Mouse (Mus musculus): ENCODE data around the gene Lrp11.
A peak's percentile ranks its signal among the peaks of the same experiment; 100 is the strongest.

Gene Lrp11

GRCm38 (mm10) chr10:7623861-7624518, 34.4 kb downstream of the Lrp11 start:
- DNase-seq = no peak

DNA sequence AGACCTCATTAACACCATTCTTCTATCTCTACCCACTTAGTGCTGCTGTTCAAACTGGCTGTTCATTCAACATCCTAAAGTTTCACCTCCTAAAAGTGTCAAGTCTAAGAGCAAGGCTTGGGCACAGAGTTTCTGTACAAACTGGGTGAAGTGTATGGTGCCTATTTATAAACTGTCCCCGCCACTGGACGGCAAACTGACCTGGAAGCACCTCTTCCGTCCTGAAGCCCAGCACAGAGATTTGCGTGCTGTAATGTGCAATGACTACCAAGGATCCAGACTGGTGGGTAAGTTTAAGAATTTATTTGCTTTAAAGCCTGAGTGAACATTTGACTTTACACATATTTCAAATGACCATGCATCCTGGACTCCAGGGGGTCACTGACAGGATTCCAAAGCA, 39.5 kb downstream of the Lrp11 start:
- no peak for DNase-seq

DNA sequence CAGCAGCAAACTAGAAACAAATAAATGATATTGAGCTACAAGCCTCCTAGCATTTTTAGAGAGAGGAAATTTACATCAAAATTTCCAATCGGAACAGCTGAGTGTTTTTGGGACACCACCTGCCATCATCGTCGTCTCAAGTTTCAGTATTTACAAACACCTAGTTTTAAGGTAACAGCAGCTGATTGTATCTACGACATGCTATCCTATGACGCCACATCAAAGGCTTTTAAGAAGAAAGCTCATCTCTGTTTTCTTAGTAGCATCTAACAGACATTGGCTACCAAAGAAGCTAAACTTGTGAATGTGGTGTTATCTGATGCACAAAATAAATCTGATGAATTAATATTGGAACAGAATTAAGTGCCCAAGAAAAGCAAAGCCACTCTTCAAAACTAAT, 40.7 kb downstream of the Lrp11 start:
- no peak for DNase-seq

DNA sequence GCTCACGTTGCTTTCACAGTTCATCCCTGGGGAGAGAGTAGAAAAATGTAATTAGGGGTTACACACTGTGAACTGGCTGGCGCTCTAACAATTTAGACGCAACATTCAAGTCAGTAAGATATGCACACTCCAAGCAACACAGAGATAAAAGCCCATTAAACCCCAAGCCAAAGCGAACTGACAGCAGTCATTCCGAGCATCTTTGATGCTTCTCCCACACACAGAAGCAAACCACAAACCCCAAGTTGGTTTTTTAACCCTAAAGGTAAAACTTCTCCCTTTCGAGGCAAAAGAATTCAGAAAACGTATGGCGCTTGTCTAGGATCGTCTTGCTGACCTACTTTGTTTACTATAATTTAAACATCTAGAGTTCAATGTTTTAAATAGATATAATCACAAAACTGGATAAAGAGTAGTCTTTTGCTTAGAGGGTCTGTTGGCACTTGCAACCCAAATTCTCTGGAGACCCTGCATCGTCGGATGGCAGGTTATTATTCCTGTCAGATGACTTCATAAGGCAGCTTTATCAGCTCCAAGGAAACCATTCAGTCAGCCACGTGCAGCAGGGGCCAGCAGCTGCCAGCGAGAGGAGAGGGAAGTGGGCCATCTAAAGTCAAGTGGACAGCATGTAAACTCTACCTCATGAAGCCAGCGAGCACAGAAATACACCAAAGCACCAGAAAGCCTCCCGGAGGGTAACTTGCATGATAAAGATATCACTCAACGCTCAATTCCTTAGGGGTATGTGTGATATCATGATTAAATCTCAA, 41.5 kb downstream of the Lrp11 start:
- DNase-seq = no peak

GRCm38 (mm10) chr10:7640366-7640765, 50.8 kb downstream of the Lrp11 start:
- no peak for DNase-seq

DNA sequence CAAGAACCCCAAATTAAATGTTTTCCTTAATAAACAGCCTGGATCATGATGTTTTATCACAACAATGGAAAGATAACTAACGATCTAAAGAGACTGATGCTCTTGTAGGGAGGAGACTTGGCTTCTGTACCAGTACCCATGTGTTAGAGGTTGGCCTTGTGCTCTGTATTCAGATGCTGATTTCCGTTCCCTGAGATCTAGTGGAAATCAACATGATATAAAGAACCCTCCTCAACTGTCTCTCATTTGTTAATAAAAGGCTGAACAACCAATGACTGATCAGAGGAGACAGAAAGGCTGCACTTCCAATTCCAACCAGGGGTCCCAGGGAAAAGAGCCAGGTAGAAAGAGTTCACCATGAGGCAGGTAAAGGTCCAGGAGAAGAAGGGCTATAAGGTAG, 56.3 kb downstream of the Lrp11 start:
- DNase-seq = no peak

DNA sequence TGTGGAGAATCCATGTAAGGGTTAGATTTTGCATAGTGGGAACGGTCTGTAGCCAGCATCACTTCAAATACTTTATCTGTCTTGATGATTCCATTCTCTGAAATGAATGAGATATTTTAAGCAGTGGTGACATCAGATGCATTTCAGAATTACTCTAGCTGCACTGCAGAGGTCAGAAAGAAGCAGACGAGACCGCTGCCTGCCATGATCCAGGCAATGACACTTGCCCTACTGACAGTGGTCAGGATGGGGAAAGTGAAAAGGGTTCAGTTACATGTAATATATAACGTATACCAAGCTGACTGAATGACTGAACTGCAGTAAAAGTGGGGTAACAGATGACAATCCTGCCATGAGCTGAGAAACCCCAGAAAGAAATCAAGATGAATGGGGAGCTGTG, 59.5 kb downstream of the Lrp11 start:
- DNase-seq = no peak

DNA sequence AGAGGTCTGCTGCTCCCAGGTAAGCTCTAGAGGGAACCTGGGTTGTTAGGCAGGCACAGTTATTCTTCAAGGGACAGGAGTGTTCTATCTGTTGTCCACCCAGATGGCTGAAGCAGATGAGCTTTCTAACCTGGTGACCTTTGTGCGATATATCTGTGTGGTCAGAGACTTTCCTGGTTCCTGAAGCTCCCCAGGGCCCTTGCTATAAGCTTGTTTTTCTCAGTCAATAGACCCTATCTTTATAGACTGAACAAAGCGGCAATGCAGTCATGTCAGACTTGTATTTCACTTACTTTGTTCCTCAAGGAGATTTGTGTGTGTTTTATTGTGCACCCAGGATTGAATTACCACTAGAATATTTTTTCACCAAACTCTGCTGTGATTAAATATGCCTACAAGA, 61.5 kb downstream of the Lrp11 start:
- no peak for DNase-seq

DNA sequence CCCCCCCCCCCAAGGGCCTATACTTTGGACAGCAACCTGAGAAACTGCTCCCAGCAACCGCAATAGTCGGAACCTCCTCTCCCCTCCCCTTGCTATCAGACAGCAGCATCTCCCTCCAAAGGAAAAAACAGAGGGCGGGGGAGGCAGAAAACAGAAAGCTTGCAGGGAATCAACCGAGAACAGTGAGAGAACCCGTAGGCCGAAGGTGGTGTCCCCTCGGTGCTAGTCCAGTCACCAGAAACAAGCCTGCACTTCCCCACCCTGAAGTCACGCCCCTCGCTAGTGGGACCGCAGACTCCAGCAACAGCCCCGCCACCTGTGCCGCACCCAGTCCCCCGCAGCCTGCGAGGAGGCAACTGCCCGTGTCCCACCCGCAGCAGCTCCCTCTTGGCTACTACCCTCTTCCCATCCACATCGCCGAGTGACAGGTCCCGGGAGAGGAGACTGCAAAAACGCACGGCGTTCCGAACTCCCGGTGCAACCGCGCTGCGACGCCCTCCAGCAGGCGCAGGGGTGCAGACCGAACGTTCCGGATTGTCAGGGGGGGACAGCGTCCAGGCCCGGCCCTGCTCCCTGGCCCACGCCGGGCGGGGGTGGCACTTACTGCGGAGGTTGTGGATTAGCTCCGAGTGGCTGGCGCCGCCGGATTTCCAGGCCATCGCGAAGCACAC, 73.0 kb downstream of the Lrp11 start:
- no peak for DNase-seq

DNA sequence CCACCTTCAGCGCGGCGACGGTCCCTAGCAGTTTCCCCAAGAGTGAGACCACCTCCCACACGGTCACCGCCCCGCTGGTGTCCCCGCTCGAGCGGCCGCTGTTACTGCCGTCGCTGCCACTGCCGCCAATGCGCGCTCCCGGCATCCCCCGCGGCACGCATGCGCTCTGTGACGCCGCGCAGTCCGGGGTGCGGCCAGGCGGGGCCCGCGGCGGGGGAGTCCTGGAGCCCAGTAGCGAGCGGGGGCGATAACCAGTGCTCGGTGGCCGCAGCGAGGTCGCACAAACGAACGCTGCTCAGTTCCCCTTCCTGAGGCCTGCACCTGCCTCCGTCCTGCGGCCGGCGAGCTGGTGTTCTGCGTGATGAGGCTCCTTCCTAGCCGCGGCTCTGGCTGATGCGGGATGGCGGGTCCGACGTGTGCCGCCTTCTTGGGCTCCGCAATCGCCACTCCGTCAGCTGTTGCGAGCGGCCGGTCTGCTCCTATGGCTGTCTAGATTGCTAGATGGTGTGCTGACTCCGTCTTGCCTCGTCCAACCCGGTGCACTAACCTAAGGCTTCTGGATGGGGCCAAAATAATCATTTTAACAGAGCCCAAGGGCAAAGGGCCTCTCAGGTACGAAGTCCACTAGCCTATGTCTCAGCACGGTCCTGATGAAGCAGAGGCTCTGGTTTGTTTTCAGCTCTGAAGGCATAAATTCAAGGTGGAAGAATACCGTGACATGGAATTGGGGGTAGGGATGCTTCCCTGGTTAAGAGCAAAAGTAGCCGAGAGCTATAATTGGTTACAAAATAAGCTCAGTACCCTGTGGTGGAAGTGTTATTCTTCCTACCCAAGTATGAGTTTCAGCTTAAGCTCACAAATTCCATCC, 73.8 kb downstream of the Lrp11 start:
- peak; percentile 94 for DNase-seq

DNA sequence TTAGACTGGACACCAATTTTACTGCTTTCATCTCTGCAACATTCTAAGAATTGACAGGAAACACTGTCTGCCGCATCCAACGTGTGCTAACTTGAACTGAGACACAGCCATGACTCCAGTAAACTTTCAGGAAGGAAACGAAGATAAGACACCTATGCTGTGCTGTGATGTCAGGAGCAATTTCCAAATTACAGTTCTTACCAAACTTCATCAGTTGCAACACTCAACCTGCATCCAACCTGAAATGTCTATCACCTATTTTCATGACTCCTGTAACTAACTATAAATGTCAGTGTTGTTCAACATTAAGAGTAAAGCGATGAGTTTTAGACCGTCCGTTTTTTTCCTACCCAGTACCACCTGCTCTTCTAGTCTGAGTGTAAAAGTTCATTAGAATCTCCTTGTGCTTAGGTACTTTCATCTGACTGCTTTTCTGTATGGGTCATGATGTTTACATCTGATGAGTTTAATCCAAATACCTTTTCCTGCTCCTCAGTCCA, 74.5 kb downstream of the Lrp11 start:
- no peak for DNase-seq

GRCm38 (mm10) chr10:7664889-7665288, 75.3 kb downstream of the Lrp11 start:
- DNase-seq = no peak

- DNase-seq = peak; percentile 97
Measured at GRCm38 (mm10) chr10:7667342-7667802, 77.8 kb downstream of the Lrp11 start, which contains the start of gene Nup43. TSS of gene Nup43 (plus strand) at chr10:7667503.

DNA sequence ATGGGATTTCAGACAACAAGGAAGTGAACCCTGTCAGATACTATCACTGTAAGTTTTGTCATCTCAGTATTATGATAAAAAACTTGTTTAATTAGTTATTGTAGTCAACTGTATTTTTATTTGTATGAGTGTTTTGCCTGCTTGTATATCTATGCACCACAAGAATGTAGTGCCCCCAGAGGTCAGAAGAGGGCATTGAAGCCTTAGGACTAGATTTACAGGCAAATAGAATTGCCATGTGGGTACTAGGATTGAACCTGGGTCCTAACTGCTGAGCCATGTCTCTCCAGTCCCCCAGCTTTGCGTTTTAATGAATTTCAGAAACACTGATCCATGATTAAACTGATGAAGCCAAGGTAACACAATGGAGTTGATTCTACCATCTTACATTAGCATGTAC, 84.1 kb downstream of the Lrp11 start:
- DNase-seq = peak; percentile 61
